Mouse (Mus musculus) CH12.LX (cell line): ENCODE results near the gene Vps37c. TPM values are rescaled to one million over a fixed set of nuclear protein-coding genes. Genes with fewer than 3 reads are reported as not detected.

Experiments
- DNase-seq: peaks from one replicate; pipeline ENCODE4 v3.0.0-alpha.2; 2013; ENCODE audit errors: extremely low read depth
- H3K27ac ChIP-seq: 2 replicates; pipeline ENCODE4 v1.5.1; 2012; ENCODE audit warnings: low read depth, mild to moderate bottlenecking, control low read depth, moderate library complexity; ENCODE audit not compliant: insufficient read depth
- H3K27me3 ChIP-seq: replicated peaks from 2 replicates; pipeline ENCODE3; 2012; ENCODE audit warnings: inconsistent platforms
- H3K36me3 ChIP-seq, 2 experiments: replicated peaks in 1 of 2; 2 replicates each; pipeline versions ENCODE3 to v1.6.1; 2012; ENCODE audit warnings: inconsistent platforms in 1 of 2, low read length in 1 of 2, mild to moderate bottlenecking in 1 of 2, mixed read lengths in 1 of 2, moderate library complexity in 1 of 2; ENCODE audit not compliant: control insufficient read depth in 1 of 2, insufficient read depth in 1 of 2
- H3K4me1 ChIP-seq, 2 experiments: 2 replicates each; pipeline ENCODE4 v1.6.1; 2012; ENCODE audit warnings: inconsistent platforms in 1 of 2, moderate library complexity in 1 of 2; ENCODE audit not compliant: insufficient read depth in 2 of 2, control insufficient read depth in 1 of 2
- H3K4me2 ChIP-seq: 2 replicates; pipeline ENCODE4 v1.6.1; 2012; ENCODE audit warnings: low read depth, mild to moderate bottlenecking, control low read depth; ENCODE audit not compliant: poor library complexity, insufficient read depth, severe bottlenecking
- H3K4me3 ChIP-seq, 3 experiments: fragments of 150-350 bp in 1 of 3; sonication (generic) in 1 of 3; replicated peaks in 1 of 3; 2 replicates each; pipeline versions ENCODE3 to v1.5.1; 2011 to 2012; ENCODE audit warnings: low read depth in 2 of 3, low read length in 2 of 3, mild to moderate bottlenecking in 2 of 3, moderate library complexity in 2 of 3, control low read depth in 1 of 3, improper control_type of control experiment in 1 of 3, inconsistent platforms in 1 of 3, mixed read lengths in 1 of 3; ENCODE audit not compliant: poor library complexity in 1 of 3
- H3K79me2 ChIP-seq: replicated peaks from 2 replicates; pipeline ENCODE4 v1.6.1; 2012; ENCODE audit warnings: mild to moderate bottlenecking, moderate library complexity; ENCODE audit not compliant: control insufficient read depth, poor library complexity, insufficient read depth, severe bottlenecking; ENCODE audit errors: extremely low read depth
- H3K9ac ChIP-seq: 2 replicates; pipeline ENCODE4 v1.6.1; 2012; ENCODE audit warnings: low read depth, mild to moderate bottlenecking, control low read depth, moderate library complexity; ENCODE audit not compliant: insufficient read depth
- H3K9me3 ChIP-seq: replicated peaks from 2 replicates; pipeline ENCODE3; 2012; ENCODE audit warnings: low read length, inconsistent platforms, mixed read lengths
- BHLHE40 ChIP-seq: IDR thresholded peaks from 2 replicates; pipeline ENCODE4 v1.6.1; 2011; ENCODE audit warnings: mild to moderate bottlenecking, low read depth, low read length, improper control_type of control experiment
- CHD2 ChIP-seq: IDR thresholded peaks from 2 replicates; pipeline ENCODE4 v1.6.1; 2011; ENCODE audit warnings: low read length, improper control_type of control experiment
- CTCF ChIP-seq, 2 experiments: IDR thresholded peaks in 1 of 2; conservative IDR thresholded peaks in 1 of 2; 2 replicates each; pipeline ENCODE4 v1.5.1; 2011 to 2012; ENCODE audit warnings: low read depth in 2 of 2, low read length in 2 of 2, improper control_type of control experiment in 1 of 2, inconsistent platforms in 1 of 2, mild to moderate bottlenecking in 1 of 2, moderate library complexity in 1 of 2
- EP300 ChIP-seq: IDR thresholded peaks from 2 replicates; pipeline ENCODE4 v1.6.1; 2011; ENCODE audit warnings: low read length, improper control_type of control experiment
- ETS1 ChIP-seq: conservative IDR thresholded peaks from 2 replicates; pipeline ENCODE4 v1.6.1; 2012; ENCODE audit warnings: low read depth, mild to moderate bottlenecking, inconsistent platforms, low read length, improper control_type of control experiment, moderate library complexity
- GABPA ChIP-seq: IDR thresholded peaks from 2 replicates; pipeline ENCODE4 v1.6.1; 2012; ENCODE audit warnings: low read depth, low read length, improper control_type of control experiment, inconsistent platforms; ENCODE audit not compliant: insufficient replicate concordance
- HCFC1 ChIP-seq: IDR thresholded peaks from 2 replicates; pipeline ENCODE4 v1.6.1; 2012; ENCODE audit warnings: low read depth, mild to moderate bottlenecking, inconsistent platforms, low read length, improper control_type of control experiment
- JUND ChIP-seq: conservative IDR thresholded peaks from 2 replicates; pipeline ENCODE4 v1.6.1; 2011; ENCODE audit warnings: low read depth, low read length, improper control_type of control experiment
- KAT2A ChIP-seq: IDR thresholded peaks from 2 replicates; pipeline ENCODE4 v1.6.1; 2012; ENCODE audit warnings: low read length, improper control_type of control experiment, inconsistent platforms; ENCODE audit not compliant: insufficient replicate concordance
- MAFK ChIP-seq: IDR thresholded peaks from 2 replicates; pipeline ENCODE4 v1.6.1; 2011; ENCODE audit warnings: low read length, improper control_type of control experiment; ENCODE audit not compliant: insufficient replicate concordance
- MAZ ChIP-seq: IDR thresholded peaks from 2 replicates; pipeline ENCODE4 v1.6.1; 2012; ENCODE audit warnings: low read depth, mild to moderate bottlenecking, inconsistent platforms, low read length, improper control_type of control experiment, moderate library complexity
- MEF2A ChIP-seq: IDR thresholded peaks from 2 replicates; pipeline ENCODE4 v1.6.1; 2014; ENCODE audit warnings: low read depth, mild to moderate bottlenecking, inconsistent platforms, low read length, improper control_type of control experiment, borderline replicate concordance
- MXI1 ChIP-seq: IDR thresholded peaks from 2 replicates; pipeline ENCODE4 v1.6.1; 2011; ENCODE audit warnings: mild to moderate bottlenecking, low read depth, low read length, improper control_type of control experiment
- NELFE ChIP-seq: IDR thresholded peaks from 2 replicates; pipeline ENCODE4 v1.6.1; 2011; ENCODE audit warnings: low read depth, low read length, improper control_type of control experiment
- NRF1 ChIP-seq: IDR thresholded peaks from 2 replicates; pipeline ENCODE4 v1.6.1; 2014; ENCODE audit warnings: low read depth, mild to moderate bottlenecking, inconsistent platforms, low read length, improper control_type of control experiment, moderate library complexity
- PAX5 ChIP-seq: IDR thresholded peaks from 2 replicates; pipeline ENCODE4 v1.6.1; 2012; ENCODE audit warnings: low read length, inconsistent platforms, mixed read lengths
- POLR2AphosphoS2 ChIP-seq: IDR thresholded peaks from 2 replicates; pipeline ENCODE4 v1.6.1; 2011; ENCODE audit warnings: low read depth, low read length, improper control_type of control experiment
- RAD21 ChIP-seq: IDR thresholded peaks from 2 replicates; pipeline ENCODE4 v1.6.1; 2011; ENCODE audit warnings: low read depth, mild to moderate bottlenecking, low read length, improper control_type of control experiment, moderate library complexity
- RCOR1 ChIP-seq: conservative IDR thresholded peaks from 2 replicates; pipeline ENCODE4 v1.6.1; 2012; ENCODE audit warnings: low read depth, mild to moderate bottlenecking, inconsistent platforms, low read length, improper control_type of control experiment
- SIN3A ChIP-seq: IDR thresholded peaks from 2 replicates; pipeline ENCODE4 v1.6.1; 2012; ENCODE audit warnings: low read length, improper control_type of control experiment, inconsistent platforms
- SMC3 ChIP-seq: IDR thresholded peaks from 2 replicates; pipeline ENCODE4 v1.6.1; 2011; ENCODE audit warnings: low read depth, low read length, improper control_type of control experiment
- TBP ChIP-seq: conservative IDR thresholded peaks from 2 replicates; pipeline ENCODE4 v1.6.1; 2011; ENCODE audit warnings: low read depth, low read length, improper control_type of control experiment
- TCF12 ChIP-seq: IDR thresholded peaks from 2 replicates; pipeline ENCODE4 v1.6.1; 2014; ENCODE audit warnings: low read depth, mild to moderate bottlenecking, inconsistent platforms, low read length, improper control_type of control experiment
- USF2 ChIP-seq: conservative IDR thresholded peaks from 2 replicates; pipeline ENCODE4 v1.6.1; 2011; ENCODE audit warnings: low read depth, low read length, improper control_type of control experiment
- ZC3H11A ChIP-seq: IDR thresholded peaks from 2 replicates; pipeline ENCODE4 v1.6.1; 2012; ENCODE audit warnings: low read depth, mild to moderate bottlenecking, inconsistent platforms, low read length, improper control_type of control experiment
- ZMIZ1 ChIP-seq: IDR thresholded peaks from 2 replicates; pipeline ENCODE4 v1.6.1; 2012; ENCODE audit warnings: low read depth, mild to moderate bottlenecking, inconsistent platforms, low read length, improper control_type of control experiment
- ZNF384 ChIP-seq: IDR thresholded peaks from 2 replicates; pipeline ENCODE4 v1.6.1; 2012; ENCODE audit warnings: low read depth, low read length, improper control_type of control experiment, inconsistent platforms
- dilution Hi-C: fragments of 300-500 bp; cut with MboI; formaldehyde crosslinking; loops from 2 replicates; pipeline ENCODE4 v1.14.3; 2020; ENCODE audit warnings: low sequenced_read_pairs; ENCODE audit not compliant: extremely low pct_unique_long_range_greater_than_20kb, extremely low pct_ligation_motif_present
- in situ Hi-C: fragments of 300-500 bp; cut with MboI; formaldehyde crosslinking; loops from 3 replicates; pipeline ENCODE4 v1.14.3; 2019; ENCODE audit warnings: low sequenced_read_pairs, low pct_ligation_motif_present, low pct_unique_long_range_greater_than_20kb, mixed read lengths
- polyA plus RNA-seq: library from polyadenylated mRNA; unstranded; fragments of >175 nt; gene quantifications from 2 replicates; pipeline ENCODE4 v1.2.1, GENCODE M21; 2012; ENCODE audit warnings: low read depth; ENCODE audit not compliant: insufficient read length
- total RNA-seq, 2 experiments: library from RNA; depleted of rRNA; stranded (reverse); fragments of 300-350 nt in 1 of 2; fragments of >200 nt in 1 of 2; gene quantifications; 2 replicates each; pipeline ENCODE4 v1.2.3; 2012 to 2014

Gene Vps37c
- total and polyA plus RNA-seq, 3 experiments, result 6.2 to 13.0 (median 9.5) TPM

GRCm38 (mm10) chr19:10665093-10665492, 23.4 kb upstream of the Vps37c start:
- H3K27ac ChIP-seq, result no peak overlapping the region
- TF ChIP-seq CHD2, result 0 out of 2 replicates have a peak, but pooled peaks have one; percentile 10
- no peak for TF ChIP-seq ZC3H11A
- in situ Hi-C loops, result no loop called here
- H3K4me1 ChIP-seq, result peaks cover 7 to 11% of the 10 kb centered on the region in 2 experiments
- no peak overlapping the region for H3K9ac ChIP-seq
- DNase-seq, result no peak
- H3K9me3 ChIP-seq, result no peaks in the 10 kb centered on the region
- H3K27me3 ChIP-seq, result no peaks in the 10 kb centered on the region
- H3K79me2 ChIP-seq, result no peaks in the 10 kb centered on the region
- H3K36me3 ChIP-seq, result no peaks in the 10 kb centered on the region
- dilution Hi-C loops, result no loop called here
- no peak overlapping the region for H3K4me3 ChIP-seq
- H3K4me2 ChIP-seq, result no peak overlapping the region

DNA sequence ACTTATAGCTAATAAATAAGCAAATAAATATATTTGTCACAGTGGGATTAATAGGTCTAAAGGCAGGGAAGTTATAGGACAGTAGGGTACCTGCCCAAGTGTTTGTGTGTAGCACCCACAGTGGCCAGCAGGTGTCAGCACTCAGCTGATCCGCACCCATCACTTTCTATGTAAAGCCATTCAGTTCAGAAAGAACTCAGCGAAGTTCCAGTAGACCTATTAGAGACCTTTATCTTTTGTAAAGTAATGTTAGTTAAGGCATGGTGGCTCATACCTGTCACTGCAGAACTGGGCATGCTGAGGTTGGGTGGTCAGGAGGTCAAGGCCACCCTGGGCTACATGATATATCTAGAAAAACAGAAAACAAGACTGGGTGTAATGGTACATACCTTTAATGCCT, 23.0 kb upstream of the Vps37c start:
- peak; percentile 61 for DNase-seq
- no peaks in the 10 kb centered on the region for H3K79me2 ChIP-seq
- no peak overlapping the region for H3K9ac ChIP-seq
- no peak overlapping the region for H3K27ac ChIP-seq
- H3K4me1 ChIP-seq, result peaks cover 7 to 11% of the 10 kb centered on the region in 2 experiments
- TF ChIP-seq TCF12 (no peak), ETS1 (no peak), USF2 (no peak), TBP (no peak), EP300 (no peak), HCFC1 (no peak), ZC3H11A (peak; percentile 48), ZMIZ1 (no peak), RCOR1 (no peak), ZNF384 (no peak), SMC3 (peak; percentile 87), MAZ (no peak), KAT2A (no peak), BHLHE40 (no peak), GABPA (no peak), MAFK (no peak), NRF1 (no peak), MXI1 (no peak), SIN3A (no peak), RAD21 (peak; percentile 76), PAX5 (no peak), NELFE (no peak), JUND (no peak), CTCF (conservative IDR thresholded peaks at IDR 0.05 in 1 of 2, IDR thresholded peaks at IDR 0.05 in 1 of 2; ENCODE audit: low read depth in 2 of 2, low read length in 2 of 2) (peak; percentile 91 to 94), POLR2AphosphoS2 (no peak), MEF2A (no peak)
- TF ChIP-seq, all 38 proteins: peak for 4
- Histone ChIP-seq H3K4me2 (no peak overlapping the region), H3K36me3 (no peaks in the 10 kb centered on the region), H3K4me3 (no peak overlapping the region), H3K9me3 (no peaks in the 10 kb centered on the region), H3K27me3 (no peaks in the 10 kb centered on the region)
- dilution Hi-C loops, result no loop called here
- in situ Hi-C loops, result no loop called here
